Mouse (Mus musculus): ENCODE measurements at regions not wholly inside any gene's neighbourhood (a gene's known extent, or its start where the extent isn't known, plus 50 kb on each side); places are given as distances from the start of the nearest gene placed in this dataset.
"Not testable (repeated sequence)": the region's sequence is repeated elsewhere in the genome, so short reads cannot be mapped to it uniquely, and the experiment has no call there.

- no peak overlapping the region for H3K4me3 ChIP-seq (ENCODE audit: low read length)
- no peak for ATAC-seq (ENCODE audit: low FRiP score, low TSS enrichment)
- H3K27me3 ChIP-seq (ENCODE audit: control insufficient read depth, insufficient read depth, low read length): no peaks in the 10 kb centered on the region
- H3K9me3 ChIP-seq (ENCODE audit: control insufficient read depth, low read length): no peaks in the 10 kb centered on the region
- 48% methylated on average over 2 of the region's 2 CpGs for WGBS
- no peaks in the 10 kb centered on the region for H3K36me3 ChIP-seq (ENCODE audit: control insufficient read depth, insufficient read depth, low read length)
- no peaks in the 10 kb centered on the region for H3K4me1 ChIP-seq (ENCODE audit: control insufficient read depth, insufficient read depth, low read length)
- H3K4me2 ChIP-seq (replicated peaks; ENCODE audit: low read depth, low read length): no peak overlapping the region
- H3K27ac ChIP-seq (ENCODE audit: low read depth, low read length): no peak overlapping the region
- H3K9ac ChIP-seq (ENCODE audit: low read depth, low read length): no peak overlapping the region
Observed at GRCm38 (mm10) chr5:4391083-4391482, 198.9 kb downstream of the Mterf1b start.

GRCm38 (mm10) chr5:4394353-4395052 lies 202.3 kb downstream of the Mterf1b start:
- ATAC-seq (ENCODE audit: low FRiP score, low TSS enrichment); H3K36me3 ChIP-seq (ENCODE audit: control insufficient read depth, insufficient read depth, low read length); H3K4me1 ChIP-seq (ENCODE audit: control insufficient read depth, insufficient read depth, low read length); H3K4me2 ChIP-seq (replicated peaks; ENCODE audit: low read depth, low read length); H3K9me3 ChIP-seq (ENCODE audit: control insufficient read depth, low read length); H3K9ac ChIP-seq (ENCODE audit: low read depth, low read length); H3K4me3 ChIP-seq (ENCODE audit: low read length); H3K27ac ChIP-seq (ENCODE audit: low read depth, low read length); H3K27me3 ChIP-seq (ENCODE audit: control insufficient read depth, insufficient read depth, low read length): not testable (repeated sequence)
- 68% methylated on average over 5 of the region's 7 CpGs for WGBS

DNA sequence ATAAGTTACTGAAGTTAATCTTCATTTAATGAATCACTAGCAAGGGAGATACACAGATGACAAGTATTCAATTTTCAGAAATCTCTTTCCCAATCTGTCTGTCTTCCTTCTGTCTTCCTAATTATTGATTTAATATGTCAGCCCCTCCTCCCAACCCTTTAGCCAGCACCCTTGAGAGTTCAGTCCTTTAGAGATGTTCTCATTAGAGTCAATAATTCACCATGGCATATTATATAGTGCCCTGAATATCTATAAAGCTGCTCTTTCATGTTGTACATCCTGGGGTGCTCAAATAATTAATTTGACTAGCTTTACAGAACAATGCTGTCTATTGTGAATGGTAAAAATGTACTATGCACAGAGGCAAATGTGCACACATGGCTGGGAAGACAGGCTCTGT lies 205.9 kb downstream of the Mterf1b start:
- no peaks in the 10 kb centered on the region for H3K27me3 ChIP-seq (ENCODE audit: control insufficient read depth, insufficient read depth, low read length)
- H3K27ac ChIP-seq (ENCODE audit: low read depth, low read length): no peak overlapping the region
- ATAC-seq (ENCODE audit: low FRiP score, low TSS enrichment): no peak
- H3K36me3 ChIP-seq (ENCODE audit: control insufficient read depth, insufficient read depth, low read length): no peaks in the 10 kb centered on the region
- no peaks in the 10 kb centered on the region for H3K4me1 ChIP-seq (ENCODE audit: control insufficient read depth, insufficient read depth, low read length)
- no peak overlapping the region for H3K4me2 ChIP-seq (replicated peaks; ENCODE audit: low read depth, low read length)
- H3K9me3 ChIP-seq (ENCODE audit: control insufficient read depth, low read length): no peaks in the 10 kb centered on the region
- H3K4me3 ChIP-seq (ENCODE audit: low read length): no peak overlapping the region
- no peak overlapping the region for H3K9ac ChIP-seq (ENCODE audit: low read depth, low read length)

DNA sequence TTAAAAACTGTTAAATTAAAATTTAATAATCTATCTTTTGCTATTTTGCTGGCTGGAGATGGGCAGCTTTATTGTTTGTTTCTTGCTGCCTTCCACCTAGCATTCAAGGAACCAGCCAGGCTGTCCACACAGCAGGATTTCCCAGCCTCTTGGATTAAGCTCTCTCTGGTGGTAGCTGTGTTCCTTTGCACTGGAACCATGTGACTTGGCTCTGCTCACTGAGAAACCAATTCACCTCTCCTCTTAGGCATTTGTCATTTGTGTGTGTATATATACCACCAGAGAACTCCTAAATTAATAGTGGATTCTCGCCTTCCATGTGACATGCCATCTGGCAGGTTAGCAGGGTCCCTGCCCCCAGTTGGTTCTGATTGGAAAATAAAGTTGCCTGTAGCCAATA lies 225.6 kb downstream of the Mterf1b start:
- Histone ChIP-seq H3K36me3 (ENCODE audit: control insufficient read depth, insufficient read depth, low read length) (no peaks in the 10 kb centered on the region), H3K27ac (ENCODE audit: low read depth, low read length) (no peak overlapping the region), H3K27me3 (ENCODE audit: control insufficient read depth, insufficient read depth, low read length) (no peaks in the 10 kb centered on the region), H3K4me1 (ENCODE audit: control insufficient read depth, insufficient read depth, low read length) (no peaks in the 10 kb centered on the region), H3K4me3 (ENCODE audit: low read length) (no peak overlapping the region), H3K9me3 (ENCODE audit: control insufficient read depth, low read length) (no peaks in the 10 kb centered on the region), H3K9ac (ENCODE audit: low read depth, low read length) (no peak overlapping the region), H3K4me2 (replicated peaks; ENCODE audit: low read depth, low read length) (no peak overlapping the region)
- 82% methylated on average over 1 of the region's 1 CpGs for WGBS
- ATAC-seq (ENCODE audit: low FRiP score, low TSS enrichment): no peak

Measured in kidney, embryonic 14.5 days (tissue).